Mouse (Mus musculus) cerebellum, postnatal 14 days (tissue): Measurements from ENCODE around the gene Snrpe.

Experiments
- DNase-seq, 2 experiments: peaks; one replicate each; pipeline ENCODE4 v3.0.0; 2021; ENCODE audit warnings: mixed read lengths in 2 of 2

The Snrpe gene

DNA sequence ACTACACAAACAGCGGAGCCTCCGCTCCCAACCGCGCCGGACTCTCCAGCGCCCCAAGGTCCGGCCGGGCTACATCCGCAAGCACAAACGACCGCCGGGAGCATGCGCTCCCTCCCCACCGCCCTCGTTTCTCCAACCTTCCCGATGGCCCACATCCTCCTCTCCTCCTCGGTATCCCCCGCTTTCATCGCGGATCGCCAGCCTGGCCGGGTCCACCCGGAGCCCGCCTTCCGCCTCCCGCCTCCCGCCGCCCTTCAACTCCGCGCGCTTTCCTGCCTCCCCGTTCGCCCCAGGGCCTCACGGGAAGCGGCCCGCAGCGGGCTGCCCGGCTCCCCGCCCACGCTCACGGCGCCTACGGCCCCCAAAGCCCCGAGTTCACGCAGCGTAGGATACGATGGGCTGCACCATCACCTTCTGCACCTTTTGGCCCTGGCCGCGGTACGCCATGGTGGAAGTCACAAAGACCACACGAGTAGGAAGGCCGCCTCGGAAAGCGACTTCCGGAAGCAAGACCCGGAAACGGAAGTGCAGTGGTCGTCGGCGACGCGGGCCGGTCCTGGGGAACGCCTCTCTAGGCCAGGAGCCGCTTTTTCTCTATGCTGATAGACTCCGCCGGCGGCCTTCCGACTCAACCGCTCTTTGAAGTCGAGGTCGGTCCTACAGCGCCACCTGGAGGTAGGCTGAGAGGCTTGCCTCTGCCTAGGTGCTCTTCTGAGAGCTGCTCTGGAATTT is at the start of gene Snrpe:
Gene Snrpe, minus strand, starts transcription at position 521 of the 732 bp plus-strand sequence.
- peak; percentile 98 to 99 for DNase-seq

DNA sequence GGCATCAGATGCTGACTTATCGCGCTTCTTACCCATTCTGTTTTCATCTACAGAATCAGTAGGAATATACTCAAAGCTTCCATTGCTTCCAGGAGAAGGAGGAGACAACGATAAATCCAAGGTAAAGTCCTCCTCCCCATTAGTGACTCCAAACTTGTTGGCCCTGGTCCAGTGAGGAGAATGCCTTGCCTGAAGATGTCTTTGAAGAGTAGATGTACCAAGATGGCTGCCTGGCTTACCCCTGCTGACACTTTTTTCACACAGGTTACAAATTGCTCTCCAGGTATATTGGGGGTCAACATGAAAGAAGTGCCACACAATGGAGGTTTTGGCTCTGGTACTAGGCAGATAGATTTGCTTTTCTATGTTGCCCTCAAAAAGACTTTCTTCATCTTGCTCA is 48.8 kb upstream of the Snrpe start:
- DNase-seq = peak; percentile 20 to 29

DNA sequence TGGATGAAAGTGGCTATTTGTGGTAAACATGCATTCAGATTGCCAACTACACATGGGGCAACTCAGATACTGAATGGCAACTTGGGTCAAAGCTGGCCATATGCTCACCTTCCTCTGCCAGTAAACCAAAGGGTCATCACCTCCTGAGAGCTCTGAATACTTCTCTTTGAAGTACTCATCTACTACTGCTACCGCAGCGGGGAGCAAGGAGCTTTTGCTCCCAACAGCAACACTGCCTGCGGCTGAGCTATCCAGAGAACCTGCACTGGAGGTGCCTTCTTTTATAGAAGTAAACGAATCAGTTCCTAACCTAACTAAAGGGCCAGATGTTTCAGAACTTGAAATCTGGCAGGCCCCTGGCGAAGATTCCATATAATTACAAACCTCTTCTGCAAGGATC is 46.7 kb upstream of the Snrpe start:
- DNase-seq = no peak

DNA sequence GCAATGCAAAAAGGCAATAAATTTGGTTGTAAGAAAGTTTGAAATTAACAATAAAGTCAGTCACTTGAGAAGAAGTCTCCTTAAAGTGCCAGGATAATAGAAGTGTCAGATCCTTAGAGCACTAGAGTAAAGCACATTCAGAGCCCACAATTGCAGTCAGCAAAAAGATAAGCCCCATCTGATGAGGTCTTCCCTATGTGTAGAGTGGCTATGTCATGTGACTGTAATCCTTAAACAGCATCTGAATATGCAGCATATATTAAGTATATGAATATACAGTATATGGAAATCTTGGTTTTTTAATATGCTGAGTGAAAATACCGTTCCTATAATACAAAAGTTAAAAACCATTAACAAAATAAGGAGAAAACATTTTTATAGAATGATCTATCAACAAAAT is 42.9 kb upstream of the Snrpe start:
- DNase-seq = no peak

DNA sequence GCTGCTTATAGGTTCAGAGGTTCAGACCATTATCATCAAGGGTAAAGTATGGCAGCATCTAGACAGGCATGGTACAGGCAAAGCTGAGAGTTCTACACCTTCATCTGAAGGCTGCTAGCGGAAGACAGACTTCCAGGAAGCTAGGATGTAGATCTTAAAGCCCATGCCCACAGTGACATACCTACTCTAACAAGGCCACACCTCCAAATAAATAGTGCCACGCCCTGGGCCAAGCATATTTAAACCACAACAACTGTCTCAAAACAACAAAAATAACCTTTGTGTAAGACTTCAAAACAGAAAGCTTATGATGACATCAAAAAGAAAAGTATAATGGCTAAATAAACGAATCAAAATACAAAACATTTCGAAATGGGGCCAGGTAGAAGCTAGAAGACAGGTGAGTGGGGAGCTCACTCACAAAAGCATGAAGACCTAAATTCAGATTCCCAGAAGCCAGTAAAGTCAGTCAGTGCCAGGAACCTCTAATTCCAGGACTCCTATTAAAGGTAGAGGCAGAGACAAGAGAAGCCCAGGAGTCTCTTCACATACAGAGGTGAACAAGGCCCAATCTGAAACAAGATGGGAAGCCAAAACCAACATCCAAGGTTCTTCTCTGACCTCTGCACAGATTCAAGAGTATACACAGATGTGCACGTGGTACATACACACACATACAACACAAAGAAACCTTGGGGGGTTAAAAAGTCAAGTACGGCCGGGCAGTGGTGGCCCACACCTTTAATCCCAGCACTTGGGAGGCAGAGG is 40.4 kb upstream of the Snrpe start:
- DNase-seq = no peak

DNA sequence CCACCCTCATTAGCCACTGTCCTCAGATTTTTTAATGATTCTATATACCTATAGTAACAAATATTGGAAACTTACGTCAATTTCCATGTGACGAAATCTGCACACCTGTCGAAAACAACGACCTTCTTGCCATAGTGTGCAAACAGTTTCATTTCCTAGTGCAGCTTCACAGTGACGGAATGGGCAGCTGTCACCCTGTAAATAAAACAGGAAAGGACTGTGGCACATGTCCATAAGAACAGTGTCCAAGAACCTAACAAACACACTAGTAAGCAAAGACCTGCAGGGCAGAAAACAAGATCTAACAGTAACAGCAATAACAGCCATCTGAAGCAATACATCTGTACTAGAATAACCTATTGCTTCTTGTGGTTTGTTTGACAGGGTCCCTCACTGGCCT is 35.6 kb upstream of the Snrpe start:
- no peak for DNase-seq

DNA sequence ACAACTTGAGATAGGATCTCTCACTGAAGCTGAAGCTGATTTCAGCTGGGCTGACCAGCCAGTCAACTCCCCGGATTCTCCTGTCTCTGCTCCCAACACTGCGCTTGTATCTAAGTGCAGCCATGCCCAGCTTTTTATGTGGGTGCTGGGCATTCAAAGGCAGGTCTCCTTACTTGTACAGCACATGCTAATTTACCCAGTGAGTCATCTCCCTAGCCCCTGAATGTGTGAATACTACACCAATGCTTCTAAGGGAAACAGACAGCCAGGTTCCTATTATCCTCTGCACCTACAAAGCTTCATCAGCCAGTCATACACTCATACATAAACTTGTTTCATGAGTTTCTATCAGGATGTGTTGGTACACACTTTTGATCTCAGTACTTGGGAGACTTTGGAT is 31.1 kb upstream of the Snrpe start:
- no peak for DNase-seq

DNA sequence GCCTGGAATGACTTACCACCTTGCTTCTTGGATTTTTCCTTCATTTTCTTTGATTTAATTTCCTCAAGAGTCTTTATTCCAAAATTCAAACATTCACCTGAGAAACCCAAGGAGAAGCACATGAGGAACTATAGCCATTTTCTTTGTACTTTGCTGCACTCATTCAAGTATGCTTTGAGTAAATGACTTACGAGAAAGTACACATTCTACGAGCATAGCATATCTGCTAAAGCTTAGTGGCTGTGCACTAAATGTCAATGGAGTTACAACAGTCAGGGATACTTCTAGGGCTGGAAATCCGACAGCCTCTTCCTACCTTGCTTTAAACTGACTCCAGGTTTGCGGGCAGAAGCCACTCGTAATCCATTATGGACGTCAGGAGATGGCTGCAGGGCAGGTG is 28.4 kb upstream of the Snrpe start:
- no peak for DNase-seq

DNA sequence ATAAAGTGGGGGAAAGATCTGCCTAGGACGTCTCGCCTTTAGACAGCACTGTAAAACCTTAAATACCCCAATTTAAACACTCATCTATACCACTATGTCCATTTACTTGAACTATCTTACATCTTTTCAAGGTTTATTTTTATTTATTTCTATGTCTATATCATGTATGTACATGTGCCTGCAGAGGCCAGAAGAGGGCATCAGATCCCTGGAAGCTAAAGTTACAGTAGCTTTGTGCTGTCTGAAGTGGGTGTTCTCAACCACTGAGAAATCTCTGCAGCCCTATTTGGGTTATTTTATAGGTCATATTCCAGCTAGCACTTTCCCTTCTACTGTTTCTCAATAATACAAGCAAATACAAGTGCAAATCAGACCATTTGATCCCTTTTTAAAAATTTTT is 22.1 kb upstream of the Snrpe start:
- no peak for DNase-seq

DNA sequence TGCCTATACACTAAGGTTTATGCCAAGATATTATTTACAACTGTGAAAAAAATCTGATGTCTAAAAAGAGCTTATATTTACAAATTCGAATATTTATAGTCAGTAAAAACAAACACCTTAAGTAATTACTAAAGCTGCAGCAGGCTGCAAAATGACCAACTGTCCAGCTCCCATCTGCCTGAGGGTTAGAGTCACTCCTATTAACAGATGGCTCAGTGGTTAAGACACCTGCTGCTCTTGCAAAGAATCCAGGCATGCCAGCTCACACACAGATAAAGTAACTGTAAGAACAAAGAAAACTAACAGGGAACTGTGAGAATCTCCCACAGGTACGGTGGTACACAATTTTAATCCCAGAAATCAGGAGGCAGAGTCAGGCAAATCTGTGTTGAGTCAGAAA is 15.0 kb upstream of the Snrpe start:
- peak in 1 of 2 experiments; percentile 44 for DNase-seq

DNA sequence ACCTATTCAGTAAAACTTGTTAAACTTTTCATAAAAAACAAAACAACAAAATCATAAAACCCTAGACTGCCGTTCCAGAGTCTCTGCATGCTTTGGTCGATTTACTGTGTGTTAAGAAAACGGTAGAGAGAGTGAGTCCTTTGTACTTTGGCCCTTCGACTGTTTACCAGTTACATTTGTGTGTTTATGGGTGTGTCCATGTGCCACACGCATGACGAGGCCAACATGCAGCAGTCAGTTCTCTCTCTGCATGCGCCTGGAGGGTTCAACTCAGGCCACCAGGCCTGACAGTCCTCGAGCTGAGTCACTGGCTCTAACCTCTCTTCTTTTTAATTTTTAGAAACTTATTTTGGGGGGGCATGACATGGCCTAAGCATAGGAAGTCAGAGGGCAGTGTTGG is 8.2 kb upstream of the Snrpe start:
- DNase-seq = no peak

DNA sequence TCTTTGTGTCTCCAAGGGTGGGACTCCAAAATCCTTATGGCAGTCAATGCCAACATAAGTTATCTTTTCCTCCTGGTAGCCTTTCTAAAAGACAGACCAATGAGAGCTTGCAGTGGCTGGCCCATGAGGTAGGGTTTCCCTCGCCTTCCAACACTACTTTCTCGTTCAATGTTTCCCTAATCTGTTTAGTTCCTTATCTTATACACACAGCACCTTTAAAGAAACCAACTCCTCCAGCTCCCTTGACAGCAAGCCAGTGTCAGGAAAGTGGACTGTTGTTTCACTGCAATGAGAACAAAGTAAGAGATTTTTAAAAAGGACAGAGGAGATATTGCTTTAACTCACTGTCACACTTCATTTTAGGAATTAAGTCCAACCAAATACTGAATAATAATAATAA is 7.8 kb upstream of the Snrpe start:
- no peak for DNase-seq

DNA sequence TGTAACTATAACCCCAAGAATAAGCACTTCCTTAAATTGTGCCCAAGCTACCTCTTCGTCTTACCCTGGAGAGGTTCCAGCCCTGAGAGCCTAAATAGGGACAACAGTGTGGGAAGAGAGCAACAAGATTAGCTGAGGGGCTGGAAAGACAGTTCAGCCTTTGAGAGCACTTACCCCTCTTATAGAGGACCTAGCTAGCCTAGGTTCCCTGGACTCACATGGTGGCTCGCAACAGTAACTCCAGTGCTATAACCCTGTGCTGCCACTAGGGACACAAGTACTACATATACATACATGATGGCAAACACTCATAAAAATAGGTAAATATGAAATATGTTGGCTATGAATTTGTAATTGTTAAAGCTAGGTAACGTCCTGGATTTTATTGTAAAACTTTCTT is 3.7 kb upstream of the Snrpe start:
- DNase-seq = no peak

DNA sequence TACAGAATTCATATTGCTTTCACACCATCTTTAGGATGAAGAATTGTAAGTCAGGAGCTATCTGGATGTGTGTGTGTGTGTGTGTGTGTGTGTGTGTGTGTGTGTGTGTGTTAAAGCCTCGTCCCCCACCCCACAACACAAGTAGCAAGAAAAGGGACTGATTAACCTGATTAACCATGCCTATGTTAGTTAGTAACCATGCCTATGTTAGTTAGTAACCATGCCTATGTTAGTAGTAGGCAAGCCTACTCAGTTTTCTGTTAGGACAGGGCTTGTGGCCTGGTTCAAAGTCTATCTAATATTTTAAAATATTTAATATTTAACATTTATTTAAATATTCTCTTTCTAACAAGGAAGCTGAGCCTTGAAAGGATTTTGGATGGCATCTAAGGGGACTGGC is 1.3 kb upstream of the Snrpe start:
- no peak for DNase-seq

DNA sequence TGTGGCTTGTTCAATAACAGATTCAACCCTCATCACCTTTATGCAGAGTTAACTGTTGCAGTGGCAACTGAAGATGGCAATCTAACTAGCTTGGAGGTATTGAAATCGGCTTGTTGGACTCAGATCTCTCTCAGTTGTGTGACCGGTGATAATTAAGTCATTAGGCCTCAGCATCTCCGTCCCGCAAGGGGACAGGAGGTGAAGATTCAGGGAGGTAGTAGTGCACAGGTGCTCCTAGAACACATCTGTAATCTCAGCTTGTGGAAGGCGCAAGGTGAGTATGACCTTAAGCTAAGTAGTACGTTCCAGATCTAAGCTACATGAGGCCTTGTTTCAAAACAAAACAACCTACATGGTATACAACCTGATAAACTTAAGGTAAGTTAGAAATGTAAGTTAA is 510 bp upstream of the Snrpe start:
- no peak for DNase-seq

DNA sequence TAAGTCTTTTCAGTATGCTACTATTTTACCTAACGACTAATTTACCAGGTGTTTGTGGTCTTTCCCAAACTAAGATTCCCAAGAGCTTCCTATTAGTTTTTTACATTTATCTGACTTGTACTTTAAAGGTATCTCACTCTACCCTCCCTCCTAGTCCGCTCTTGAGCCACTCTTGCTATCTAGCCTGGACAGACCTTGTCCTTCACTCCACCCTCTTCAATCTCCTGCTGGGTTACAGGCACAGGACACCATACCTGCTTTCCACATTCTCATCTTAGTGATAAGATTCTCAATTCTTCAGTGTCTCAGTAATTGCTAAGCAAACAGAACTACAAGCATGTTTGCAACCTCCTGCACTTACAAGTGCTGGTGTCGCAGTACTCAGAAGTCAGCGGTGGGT is 6.9 kb downstream of the Snrpe start:
- no peak for DNase-seq

DNA sequence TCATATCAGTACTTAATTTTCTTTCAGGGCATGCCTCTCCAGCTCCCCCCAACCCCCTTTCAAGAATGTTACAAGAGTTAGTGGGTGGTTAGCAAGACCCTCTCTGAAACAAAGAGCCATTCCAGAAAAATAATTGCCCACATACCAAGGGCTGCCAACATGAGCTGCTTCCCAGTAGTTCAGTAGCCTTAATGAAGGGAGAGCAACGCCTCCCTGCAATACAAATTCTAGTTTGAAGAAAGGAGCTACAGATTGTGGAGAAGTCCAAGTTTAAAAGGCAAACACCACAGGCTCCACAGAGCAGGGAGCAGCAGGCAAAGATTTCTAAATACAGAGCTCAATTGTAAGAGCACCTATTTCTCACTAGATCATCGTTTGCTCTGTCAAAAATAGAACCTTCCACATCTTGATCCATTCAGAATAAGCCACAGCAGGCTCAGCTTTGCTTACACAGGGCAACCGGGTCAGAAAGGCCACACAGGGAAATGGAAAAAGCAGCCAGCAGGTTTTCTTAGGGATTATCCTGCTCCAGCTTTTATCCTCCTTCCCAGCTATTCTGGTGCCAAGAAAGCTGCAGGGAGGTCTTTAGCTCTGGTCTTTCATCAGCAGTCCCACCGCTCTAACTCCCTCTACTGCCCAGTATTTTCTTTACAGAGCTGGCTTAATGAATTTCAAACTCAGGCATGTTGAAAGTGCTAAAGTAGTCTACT is 13.6 kb downstream of the Snrpe start:
- DNase-seq = peak; percentile 63 to 67

DNA sequence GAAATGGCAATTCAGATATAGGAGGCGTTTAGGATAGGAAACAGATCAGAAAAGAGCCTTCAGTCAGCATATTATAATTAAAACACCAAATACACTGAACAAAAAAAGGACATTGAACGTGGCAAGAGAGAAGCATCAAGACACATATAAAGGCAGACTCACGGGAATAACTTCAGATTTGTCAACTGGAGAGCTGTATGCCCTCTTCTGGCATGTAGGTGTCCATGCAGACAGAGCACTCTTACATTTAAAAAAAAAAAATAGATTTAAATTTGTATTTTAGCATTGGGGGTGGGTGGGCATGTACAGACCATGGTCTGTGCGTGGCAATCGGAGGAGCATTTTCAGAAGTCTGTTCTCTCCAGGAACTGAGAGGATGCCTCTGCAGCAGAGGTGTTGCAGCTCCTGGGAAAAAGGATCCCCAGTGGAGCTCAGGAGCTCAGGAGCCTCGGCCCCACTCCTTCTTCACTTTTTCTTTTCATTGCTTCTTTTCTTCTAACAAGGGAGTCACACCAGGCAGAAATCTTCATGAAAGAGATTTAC is 24.0 kb downstream of the Snrpe start:
- DNase-seq = no peak

DNA sequence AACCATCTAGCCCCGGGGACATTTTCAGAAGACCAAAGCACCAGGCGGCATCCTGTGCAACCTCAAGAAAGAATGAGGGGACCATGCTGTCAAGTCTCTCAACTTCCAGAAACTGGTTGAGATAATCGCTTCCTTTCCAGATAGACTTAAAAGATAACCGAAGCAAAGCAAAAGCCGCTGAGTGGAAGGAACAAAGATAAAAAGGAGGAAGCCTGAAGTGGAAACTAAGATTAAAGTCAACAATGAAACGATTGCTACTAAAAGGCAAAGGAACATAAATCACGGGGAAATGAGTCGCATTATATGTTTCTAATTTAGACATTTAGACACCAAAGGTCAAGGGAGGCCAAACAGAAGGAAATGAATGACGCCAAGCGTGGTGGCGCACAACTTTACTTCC is 38.8 kb downstream of the Snrpe start:
- DNase-seq = no peak
